Mouse (Mus musculus): ENCODE measurements around the gene Ptpn12. TPM values are rescaled to one million over a fixed set of nuclear protein-coding genes. Genes with fewer than 3 reads are reported as not detected.

Gene Ptpn12
- polyA plus RNA-seq, 1 experiment from 2014 or later: 18.6 TPM

DNA sequence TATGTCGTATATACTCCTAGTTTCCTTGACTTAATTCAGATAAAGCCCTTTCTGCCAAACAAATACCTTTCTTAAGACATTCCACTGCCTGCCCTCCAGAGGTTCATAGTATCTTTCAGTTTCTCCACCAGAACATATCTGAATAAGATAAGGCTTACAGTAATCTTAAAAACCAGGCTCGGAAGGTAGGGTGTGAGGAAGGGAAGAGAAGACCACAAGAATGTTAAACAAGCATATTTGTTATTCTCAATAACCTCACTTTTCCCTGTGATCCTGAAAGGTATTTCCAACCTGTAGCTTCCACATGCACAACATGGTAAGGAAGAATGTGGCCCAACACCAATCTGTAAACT, 5.0 kb downstream of the Ptpn12 start:
- Histone ChIP-seq H3K36me3 (ENCODE audit: control insufficient read depth, insufficient read depth, low read length) (no peaks in the 10 kb centered on the region), H3K9me3 (ENCODE audit: control insufficient read depth, low read length) (no peaks in the 10 kb centered on the region), H3K4me3 (ENCODE audit: low read length) (no peak overlapping the region), H3K27ac (ENCODE audit: low read depth, low read length) (no peak overlapping the region), H3K9ac (ENCODE audit: low read depth, low read length) (no peak overlapping the region), H3K27me3 (replicated peaks; ENCODE audit: control insufficient read depth, insufficient read depth, low read length) (no peaks in the 10 kb centered on the region), H3K4me2 (ENCODE audit: low read length) (no peak overlapping the region), H3K4me1 (ENCODE audit: control insufficient read depth, insufficient read depth, low read depth, low read length) (peaks cover 12% of the 10 kb centered on the region)
- 81% methylated on average over 2 of the region's 2 CpGs for WGBS
- ATAC-seq: no peak

- Histone ChIP-seq H3K27me3 (replicated peaks; ENCODE audit: control insufficient read depth, insufficient read depth, low read length) (no peaks in the 10 kb centered on the region), H3K9me3 (ENCODE audit: control insufficient read depth, low read length) (no peaks in the 10 kb centered on the region), H3K4me2 (ENCODE audit: low read length) (no peak overlapping the region), H3K27ac (ENCODE audit: low read depth, low read length) (no peak overlapping the region), H3K9ac (ENCODE audit: low read depth, low read length) (no peak overlapping the region), H3K36me3 (ENCODE audit: control insufficient read depth, insufficient read depth, low read length) (no peaks in the 10 kb centered on the region), H3K4me3 (ENCODE audit: low read length) (no peak overlapping the region), H3K4me1 (ENCODE audit: control insufficient read depth, insufficient read depth, low read depth, low read length) (peaks cover 12% of the 10 kb centered on the region)
- 89% methylated on average over 6 of the region's 6 CpGs for WGBS
- no peak for ATAC-seq
Measured at GRCm38 (mm10) chr5:21050061-21050769, 5.5 kb downstream of the Ptpn12 start.

DNA sequence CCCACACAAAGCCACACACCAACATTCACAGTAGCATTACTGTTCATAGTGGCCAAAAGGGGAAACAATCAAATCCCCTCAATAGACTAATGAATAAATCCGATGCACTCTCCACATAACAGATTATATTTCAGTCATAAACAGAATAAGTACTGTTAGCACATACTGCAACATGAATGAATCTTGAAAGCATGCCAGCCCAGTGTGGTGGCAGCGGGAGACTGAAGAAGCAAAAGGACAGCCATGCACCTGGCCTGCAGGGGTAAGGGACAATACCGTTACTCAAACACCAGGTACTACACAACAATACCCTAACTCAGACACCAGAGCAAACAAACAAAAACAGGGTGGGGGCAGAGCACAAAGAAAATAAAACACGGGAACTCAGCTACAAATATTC, 6.7 kb downstream of the Ptpn12 start:
- 79% methylated on average over 4 of the region's 4 CpGs for WGBS
- H3K36me3 ChIP-seq (ENCODE audit: control insufficient read depth, insufficient read depth, low read length): no peaks in the 10 kb centered on the region

DNA sequence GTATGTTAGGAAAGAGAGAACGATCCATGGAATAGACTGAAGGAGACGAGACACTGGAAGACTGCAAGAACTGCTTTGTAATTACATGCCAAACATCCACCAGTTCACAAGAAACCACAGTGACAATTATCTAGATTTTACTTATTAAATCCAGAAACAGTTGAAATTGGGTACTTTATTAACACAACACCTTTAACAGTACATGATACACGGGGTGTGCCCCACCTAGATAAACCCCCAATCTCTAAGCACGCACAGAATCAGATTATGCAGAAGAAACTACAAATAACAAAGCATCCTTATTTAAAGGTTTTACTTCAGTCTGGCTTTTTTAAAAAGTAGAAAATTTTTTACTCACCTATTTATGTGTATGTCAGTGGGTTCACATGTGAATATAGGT, 8.6 kb downstream of the Ptpn12 start:
- no peaks in the 10 kb centered on the region for H3K9me3 ChIP-seq (ENCODE audit: control insufficient read depth, low read length)
- H3K36me3 ChIP-seq (ENCODE audit: control insufficient read depth, insufficient read depth, low read length): no peaks in the 10 kb centered on the region
- H3K9ac ChIP-seq (ENCODE audit: low read depth, low read length): no peak overlapping the region
- H3K4me1 ChIP-seq (ENCODE audit: control insufficient read depth, insufficient read depth, low read depth, low read length): peaks cover 4% of the 10 kb centered on the region
- H3K27ac ChIP-seq (ENCODE audit: low read depth, low read length): no peak overlapping the region
- no peak overlapping the region for H3K4me2 ChIP-seq (ENCODE audit: low read length)
- 94% methylated on average over 4 of the region's 4 CpGs for WGBS
- no peak overlapping the region for H3K4me3 ChIP-seq (ENCODE audit: low read length)
- ATAC-seq: no peak
- H3K27me3 ChIP-seq (replicated peaks; ENCODE audit: control insufficient read depth, insufficient read depth, low read length): no peaks in the 10 kb centered on the region

More for the DNA sequence above, 6.7 kb downstream of the Ptpn12 start:
- Histone ChIP-seq H3K4me3 (ENCODE audit: low read length) (no peak overlapping the region), H3K9ac (ENCODE audit: low read depth, low read length) (no peak overlapping the region), H3K9me3 (ENCODE audit: control insufficient read depth, low read length) (no peaks in the 10 kb centered on the region), H3K27ac (ENCODE audit: low read depth, low read length) (no peak overlapping the region), H3K4me2 (ENCODE audit: low read length) (no peak overlapping the region), H3K27me3 (replicated peaks; ENCODE audit: control insufficient read depth, insufficient read depth, low read length) (no peaks in the 10 kb centered on the region), H3K4me1 (ENCODE audit: control insufficient read depth, insufficient read depth, low read depth, low read length) (peaks cover 12% of the 10 kb centered on the region)
- ATAC-seq: no peak

GRCm38 (mm10) chr5:21046150-21047048, 9.3 kb downstream of the Ptpn12 start:
- 90% methylated on average over 7 of the region's 7 CpGs for WGBS

GRCm38 (mm10) chr5:21045462-21045861, 10.2 kb downstream of the Ptpn12 start:
- WGBS: 92% methylated on average over 2 of the region's 2 CpGs
- Histone ChIP-seq H3K36me3 (ENCODE audit: control insufficient read depth, insufficient read depth, low read length) (no peaks in the 10 kb centered on the region), H3K9me3 (ENCODE audit: control insufficient read depth, low read length) (no peaks in the 10 kb centered on the region), H3K4me3 (ENCODE audit: low read length) (no peak overlapping the region), H3K9ac (ENCODE audit: low read depth, low read length) (no peak overlapping the region), H3K27ac (ENCODE audit: low read depth, low read length) (no peak overlapping the region), H3K27me3 (replicated peaks; ENCODE audit: control insufficient read depth, insufficient read depth, low read length) (no peaks in the 10 kb centered on the region), H3K4me1 (ENCODE audit: control insufficient read depth, insufficient read depth, low read depth, low read length) (peaks cover under 1% of the 10 kb centered on the region), H3K4me2 (ENCODE audit: low read length) (no peak overlapping the region)
- no peak for ATAC-seq

More at GRCm38 (mm10) chr5:21046150-21047048, 9.3 kb downstream of the Ptpn12 start:
- Histone ChIP-seq H3K4me1 (ENCODE audit: control insufficient read depth, insufficient read depth, low read depth, low read length) (peaks cover 4% of the 10 kb centered on the region), H3K4me3 (ENCODE audit: low read length) (no peak overlapping the region), H3K27ac (ENCODE audit: low read depth, low read length) (no peak overlapping the region), H3K9ac (ENCODE audit: low read depth, low read length) (no peak overlapping the region), H3K9me3 (ENCODE audit: control insufficient read depth, low read length) (no peaks in the 10 kb centered on the region), H3K27me3 (replicated peaks; ENCODE audit: control insufficient read depth, insufficient read depth, low read length) (no peaks in the 10 kb centered on the region), H3K4me2 (ENCODE audit: low read length) (no peak overlapping the region), H3K36me3 (ENCODE audit: control insufficient read depth, insufficient read depth, low read length) (no peaks in the 10 kb centered on the region)
- ATAC-seq: no peak

DNA sequence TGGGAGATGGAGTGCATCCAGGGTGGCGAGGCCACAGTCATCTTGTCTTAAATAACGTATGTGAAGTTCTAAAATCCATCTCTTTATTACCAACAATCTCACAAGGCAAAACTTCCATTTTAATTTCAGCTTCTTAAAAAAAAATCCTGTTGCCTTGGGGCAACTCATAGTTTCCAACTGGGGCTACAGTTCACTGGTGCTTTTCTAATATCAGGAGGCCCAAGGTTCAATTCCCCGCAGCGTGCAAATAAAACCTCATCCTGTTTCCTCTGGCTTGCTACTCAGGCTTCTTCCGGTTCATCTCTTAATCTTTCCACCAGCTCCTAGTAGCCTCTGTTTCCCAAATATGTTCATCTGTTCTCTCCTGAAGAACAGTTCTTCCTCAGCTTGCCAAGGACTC, 17.6 kb downstream of the Ptpn12 start:
- H3K27ac ChIP-seq (ENCODE audit: low read depth, low read length): no peak overlapping the region
- no peak for ATAC-seq
- no peaks in the 10 kb centered on the region for H3K27me3 ChIP-seq (replicated peaks; ENCODE audit: control insufficient read depth, insufficient read depth, low read length)
- H3K9ac ChIP-seq (ENCODE audit: low read depth, low read length): no peak overlapping the region
- no peaks in the 10 kb centered on the region for H3K36me3 ChIP-seq (ENCODE audit: control insufficient read depth, insufficient read depth, low read length)
- H3K4me2 ChIP-seq (ENCODE audit: low read length): no peak overlapping the region
- H3K9me3 ChIP-seq (ENCODE audit: control insufficient read depth, low read length): no peaks in the 10 kb centered on the region
- 95% methylated on average over 5 of the region's 5 CpGs for WGBS
- no peak overlapping the region for H3K4me3 ChIP-seq (ENCODE audit: low read length)
- H3K4me1 ChIP-seq (ENCODE audit: control insufficient read depth, insufficient read depth, low read depth, low read length): peaks cover 10% of the 10 kb centered on the region

- Histone ChIP-seq H3K36me3 (ENCODE audit: control insufficient read depth, insufficient read depth, low read length) (no peaks in the 10 kb centered on the region), H3K4me2 (ENCODE audit: low read length) (no peak overlapping the region), H3K9me3 (ENCODE audit: control insufficient read depth, low read length) (no peaks in the 10 kb centered on the region), H3K27ac (ENCODE audit: low read depth, low read length) (no peak overlapping the region), H3K9ac (ENCODE audit: low read depth, low read length) (no peak overlapping the region), H3K4me3 (ENCODE audit: low read length) (no peak overlapping the region), H3K4me1 (ENCODE audit: control insufficient read depth, insufficient read depth, low read depth, low read length) (peaks cover 10% of the 10 kb centered on the region), H3K27me3 (replicated peaks; ENCODE audit: control insufficient read depth, insufficient read depth, low read length) (no peaks in the 10 kb centered on the region)
- 82% methylated on average over 7 of the region's 7 CpGs for WGBS
- ATAC-seq: no peak
Measured at GRCm38 (mm10) chr5:21035689-21036480, 19.8 kb downstream of the Ptpn12 start.

All from hindbrain, embryonic 16.5 days (tissue).